Mouse (Mus musculus): ENCODE results near the gene Btbd19. TPM values are rescaled to one million over a fixed set of nuclear protein-coding genes. Genes with fewer than 3 reads are reported as not detected.

Btbd19 gene
- total and polyA plus RNA-seq, 3 experiments: 12.8 to 34.6 (median 20.0) TPM

DNA sequence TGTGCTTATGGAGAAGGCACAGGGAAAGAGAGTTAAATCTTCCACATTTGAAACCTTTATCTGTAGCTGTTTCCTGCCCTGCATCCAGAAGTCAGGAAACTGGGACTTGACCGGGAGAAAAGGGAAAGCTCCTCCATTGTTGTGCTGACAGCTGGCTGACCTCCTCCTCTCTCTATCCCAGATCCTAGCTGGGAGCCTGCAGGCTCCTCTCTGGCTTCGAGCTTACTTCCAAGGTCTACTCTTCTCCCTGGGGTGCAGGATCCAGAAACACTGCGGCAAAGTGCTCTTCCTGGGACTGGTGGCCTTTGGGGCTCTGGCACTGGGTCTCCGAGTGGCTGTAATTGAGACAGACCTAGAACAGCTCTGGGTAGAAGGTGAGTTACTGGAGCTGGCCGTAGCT lies 28.9 kb downstream of the Btbd19 start:
- ATAC-seq (ENCODE audit: extremely low read depth, insufficient number of reproducible peaks, low FRiP score, poor library complexity, severe bottlenecking) (no peak), DNase-seq (ENCODE audit: low spot score) (no peak)
- Histone ChIP-seq H3K4me3 (ENCODE audit: low read depth, low read length) (no peak overlapping the region), H3K4me1 (ENCODE audit: insufficient read depth, low read depth, low read length) (peaks cover 13% of the 10 kb centered on the region), H3K27me3 (ENCODE audit: insufficient read depth, low read length) (peaks cover 48% of the 10 kb centered on the region), H3K9me3 (replicated peaks) (no peaks in the 10 kb centered on the region), H3K36me3 (replicated peaks) (no peaks in the 10 kb centered on the region)
- TF ChIP-seq POLR2AphosphoS5 (IDR thresholded peaks at IDR 0.05; ENCODE audit: insufficient replicate concordance, low read depth, low read length): no peak
- no peak for TF ChIP-seq GATA1 (IDR thresholded peaks at IDR 0.05; ENCODE audit: borderline replicate concordance, low read length)
- no peak for TF ChIP-seq TAL1 (conservative IDR thresholded peaks at IDR 0.05; ENCODE audit: low read depth, low read length)
- TF ChIP-seq GATA2 (IDR thresholded peaks at IDR 0.05; ENCODE audit: borderline replicate concordance, low read depth, low read length): no peak

- H3K27me3 ChIP-seq (ENCODE audit: insufficient read depth, low read length): peaks cover 46% of the 10 kb centered on the region
- TF ChIP-seq TAL1 (conservative IDR thresholded peaks at IDR 0.05; ENCODE audit: low read depth, low read length): no peak
- no peak for TF ChIP-seq GATA2 (IDR thresholded peaks at IDR 0.05; ENCODE audit: borderline replicate concordance, low read depth, low read length)
- no peak for TF ChIP-seq POLR2AphosphoS5 (IDR thresholded peaks at IDR 0.05; ENCODE audit: insufficient replicate concordance, low read depth, low read length)
- TF ChIP-seq CTCF (IDR thresholded peaks at IDR 0.05; ENCODE audit: low read depth, low read length): no peak
- TF ChIP-seq GATA1 (IDR thresholded peaks at IDR 0.05; ENCODE audit: borderline replicate concordance, low read length): no peak
- ATAC-seq (ENCODE audit: extremely low read depth, insufficient number of reproducible peaks, low FRiP score, poor library complexity, severe bottlenecking) (no peak), DNase-seq (ENCODE audit: low spot score) (no peak)
- peaks cover 10% of the 10 kb centered on the region for H3K4me1 ChIP-seq (ENCODE audit: insufficient read depth, low read depth, low read length)
- H3K9me3 ChIP-seq (replicated peaks): no peaks in the 10 kb centered on the region
- peak within 1 kb of the TSS; percentile 57; the same call in 1 of the 2 replicates for H3K4me3 ChIP-seq (ENCODE audit: low read depth, low read length)
- H3K36me3 ChIP-seq (replicated peaks): no peaks in the 10 kb centered on the region
These were observed 29.7 kb downstream of the Btbd19 start, which contains the start of gene Ptch2 for GRCm38 (mm10) chr4:117095551-117096452. Ptch2 (plus strand) TSS chr4:117096075.

DNA sequence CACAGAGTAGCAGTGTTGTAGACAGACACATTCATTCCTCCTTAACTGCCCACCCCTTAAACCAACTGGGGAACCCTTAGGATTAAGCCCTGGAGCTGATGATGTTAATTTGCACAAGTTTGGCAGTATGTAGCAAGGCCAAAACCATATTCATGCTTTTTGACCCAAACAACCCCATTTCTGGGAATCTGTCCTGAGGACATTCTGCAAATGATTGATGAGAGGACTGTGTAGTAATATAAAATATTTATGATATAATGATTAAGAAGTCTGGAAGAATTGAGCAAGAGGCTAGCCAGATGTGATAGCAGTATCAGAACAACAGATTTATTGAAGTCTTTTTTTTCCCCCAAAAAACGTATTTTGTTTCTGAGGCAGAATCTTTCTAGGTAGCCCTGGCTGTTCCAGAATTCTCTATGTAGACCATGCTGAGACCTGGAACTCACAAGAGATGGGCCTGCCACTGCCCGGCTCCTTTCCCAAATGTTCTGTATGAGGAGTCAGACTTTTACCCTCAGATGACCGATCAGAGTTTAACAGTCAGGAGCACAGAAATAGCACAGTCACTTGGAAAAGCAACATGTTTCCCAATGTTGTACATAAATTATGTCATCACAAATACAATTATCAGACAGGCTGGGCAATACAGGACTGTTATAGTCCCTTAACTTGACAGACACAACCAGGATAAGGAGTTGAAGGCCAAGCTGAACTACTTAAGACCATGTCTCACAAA lies 30.7 kb downstream of the Btbd19 start:
- Histone ChIP-seq H3K4me3 (ENCODE audit: low read depth, low read length) (no peak overlapping the region), H3K4me1 (ENCODE audit: insufficient read depth, low read depth, low read length) (peaks cover 15% of the 10 kb centered on the region), H3K27me3 (ENCODE audit: insufficient read depth, low read length) (peaks cover 37% of the 10 kb centered on the region), H3K9me3 (replicated peaks) (no peaks in the 10 kb centered on the region), H3K36me3 (replicated peaks) (no peaks in the 10 kb centered on the region)
- ATAC-seq (ENCODE audit: extremely low read depth, insufficient number of reproducible peaks, low FRiP score, poor library complexity, severe bottlenecking): no peak
- TF ChIP-seq CTCF (IDR thresholded peaks at IDR 0.05; ENCODE audit: low read depth, low read length) (no peak), GATA2 (IDR thresholded peaks at IDR 0.05; ENCODE audit: borderline replicate concordance, low read depth, low read length) (no peak), POLR2AphosphoS5 (IDR thresholded peaks at IDR 0.05; ENCODE audit: insufficient replicate concordance, low read depth, low read length) (no peak), TAL1 (conservative IDR thresholded peaks at IDR 0.05; ENCODE audit: low read depth, low read length) (no peak), GATA1 (IDR thresholded peaks at IDR 0.05; ENCODE audit: borderline replicate concordance, low read length) (no peak)
- no peak for DNase-seq (ENCODE audit: low spot score)

DNA sequence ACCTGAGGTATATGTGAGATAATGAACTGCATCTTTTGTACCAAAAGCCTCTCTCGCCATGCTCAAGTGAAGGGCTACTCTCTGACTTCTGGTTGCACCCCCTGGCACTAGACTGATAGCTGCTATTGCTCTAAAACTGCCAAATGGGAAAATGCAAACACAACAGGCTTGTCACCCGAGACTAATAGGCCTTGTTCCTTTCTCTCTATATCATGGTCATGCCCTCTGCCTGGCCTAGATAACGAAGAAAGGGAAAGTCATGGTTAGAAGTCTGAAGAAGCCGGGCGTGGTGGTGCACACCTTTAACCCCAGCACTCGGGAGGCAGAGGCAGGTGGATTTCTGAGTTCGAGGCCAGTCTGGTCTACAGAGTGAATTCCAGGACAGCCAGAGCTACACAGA lies 34.9 kb downstream of the Btbd19 start:
- Histone ChIP-seq H3K4me3 (ENCODE audit: low read depth, low read length) (no peak overlapping the region), H3K36me3 (replicated peaks) (peaks cover 29% of the 10 kb centered on the region), H3K4me1 (ENCODE audit: insufficient read depth, low read depth, low read length) (peaks cover 11% of the 10 kb centered on the region), H3K27me3 (ENCODE audit: insufficient read depth, low read length) (peaks cover 8% of the 10 kb centered on the region), H3K9me3 (replicated peaks) (no peaks in the 10 kb centered on the region)
- no peak for ATAC-seq (ENCODE audit: extremely low read depth, insufficient number of reproducible peaks, low FRiP score, poor library complexity, severe bottlenecking)
- DNase-seq (ENCODE audit: low spot score): no peak
- TF ChIP-seq GATA2 (IDR thresholded peaks at IDR 0.05; ENCODE audit: borderline replicate concordance, low read depth, low read length) (no peak), GATA1 (IDR thresholded peaks at IDR 0.05; ENCODE audit: borderline replicate concordance, low read length) (no peak), CTCF (IDR thresholded peaks at IDR 0.05; ENCODE audit: low read depth, low read length) (no peak), POLR2AphosphoS5 (IDR thresholded peaks at IDR 0.05; ENCODE audit: insufficient replicate concordance, low read depth, low read length) (no peak), TAL1 (conservative IDR thresholded peaks at IDR 0.05; ENCODE audit: low read depth, low read length) (no peak)

DNA sequence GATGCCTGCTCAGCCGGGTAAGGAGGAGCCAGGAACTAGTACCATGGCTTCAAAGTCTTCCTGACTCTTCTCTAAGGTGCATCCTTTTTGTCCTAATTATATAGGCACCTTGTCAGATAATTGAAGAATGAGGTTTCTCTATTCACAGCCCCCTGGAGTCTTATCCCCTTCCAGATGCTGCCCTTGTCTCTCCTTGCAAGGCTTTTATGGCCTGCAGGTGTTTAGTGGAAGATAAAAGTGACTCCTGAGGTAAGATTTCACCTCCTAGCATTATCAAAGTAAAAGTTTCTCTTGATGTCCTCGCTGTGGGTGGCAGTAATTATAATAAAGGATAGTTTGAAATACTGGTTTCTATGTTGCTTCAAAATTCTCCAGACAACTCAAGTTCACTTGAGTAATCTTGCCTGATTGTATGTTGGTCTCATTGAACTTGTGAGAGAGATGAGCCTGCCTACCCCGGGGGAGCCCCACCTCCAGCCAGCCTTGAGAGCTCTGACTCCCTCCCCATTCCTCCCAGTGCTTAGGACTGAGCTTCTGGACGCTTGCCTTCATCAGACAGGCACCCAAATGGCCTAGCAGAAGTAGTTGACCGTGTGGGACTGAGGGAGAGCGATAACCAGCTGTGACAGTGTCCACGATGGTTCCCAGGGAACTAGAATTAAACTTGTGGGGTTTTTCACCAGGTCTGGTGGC lies 37.4 kb downstream of the Btbd19 start:
- Histone ChIP-seq H3K4me3 (ENCODE audit: low read depth, low read length) (no peak overlapping the region), H3K4me1 (ENCODE audit: insufficient read depth, low read depth, low read length) (peaks cover 10% of the 10 kb centered on the region; the same call in 1 of the 2 replicates), H3K36me3 (replicated peaks) (peaks cover 50% of the 10 kb centered on the region), H3K27me3 (ENCODE audit: insufficient read depth, low read length) (no peaks in the 10 kb centered on the region), H3K9me3 (replicated peaks) (no peaks in the 10 kb centered on the region)
- no peak for DNase-seq (ENCODE audit: low spot score)
- ATAC-seq (ENCODE audit: extremely low read depth, insufficient number of reproducible peaks, low FRiP score, poor library complexity, severe bottlenecking): no peak
- no peak for TF ChIP-seq TAL1 (conservative IDR thresholded peaks at IDR 0.05; ENCODE audit: low read depth, low read length)
- TF ChIP-seq GATA1 (IDR thresholded peaks at IDR 0.05; ENCODE audit: borderline replicate concordance, low read length): no peak
- TF ChIP-seq POLR2AphosphoS5 (IDR thresholded peaks at IDR 0.05; ENCODE audit: insufficient replicate concordance, low read depth, low read length): no peak
- no peak for TF ChIP-seq CTCF (IDR thresholded peaks at IDR 0.05; ENCODE audit: low read depth, low read length)
- TF ChIP-seq GATA2 (IDR thresholded peaks at IDR 0.05; ENCODE audit: borderline replicate concordance, low read depth, low read length): no peak

Data from G1E (cell line).